Mouse (Mus musculus) ovary, postnatal 36 days (tissue): Measurements from ENCODE around the gene Arhgef7.

ENCODE experiments used
- DNase-seq: peaks from one replicate; pipeline ENCODE4 v3.0.0; 2022; ENCODE audit warnings: low spot score, mixed read lengths

Gene Arhgef7

DNA sequence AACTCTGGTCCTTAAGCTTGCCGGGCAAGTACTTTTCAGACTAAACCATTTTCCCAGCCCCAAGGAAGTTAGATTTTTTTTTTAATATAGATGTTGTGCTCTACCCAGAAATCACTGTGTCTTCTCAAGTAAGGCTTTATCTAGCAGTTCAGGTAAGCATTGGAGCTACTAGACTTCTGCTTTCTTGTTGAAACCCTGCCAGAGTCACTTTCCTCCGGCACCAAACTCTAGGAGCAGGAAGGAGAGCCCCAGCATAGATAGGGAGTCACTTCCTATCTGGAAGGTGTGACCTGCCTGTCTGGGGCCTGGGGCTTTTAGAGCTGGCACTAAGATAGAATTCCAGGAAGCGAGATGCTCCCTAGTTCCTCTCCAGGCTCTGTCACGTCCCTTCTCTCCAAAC lies 10.3 kb upstream of the Arhgef7 start:
- DNase-seq, result no peak

DNA sequence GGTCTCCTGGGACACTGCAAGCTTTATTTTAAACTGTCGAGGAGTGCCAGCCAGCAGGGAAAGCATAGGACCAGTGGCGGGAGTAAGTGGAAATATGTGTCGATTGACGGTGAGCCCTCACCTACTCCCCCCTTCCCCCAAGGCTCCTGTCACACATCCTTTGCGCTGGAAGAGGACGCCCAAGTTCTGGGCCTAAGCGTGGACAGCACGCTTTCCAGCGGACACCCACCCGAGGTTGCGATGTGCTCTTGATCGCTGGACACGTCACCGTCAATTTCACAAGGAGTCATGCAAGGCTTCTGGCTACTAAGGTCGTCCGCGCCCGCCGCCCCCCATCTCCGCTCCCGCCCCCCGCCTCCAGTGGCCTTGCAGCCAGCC lies 259 bp upstream of the Arhgef7 start:
- no peak for DNase-seq

DNA sequence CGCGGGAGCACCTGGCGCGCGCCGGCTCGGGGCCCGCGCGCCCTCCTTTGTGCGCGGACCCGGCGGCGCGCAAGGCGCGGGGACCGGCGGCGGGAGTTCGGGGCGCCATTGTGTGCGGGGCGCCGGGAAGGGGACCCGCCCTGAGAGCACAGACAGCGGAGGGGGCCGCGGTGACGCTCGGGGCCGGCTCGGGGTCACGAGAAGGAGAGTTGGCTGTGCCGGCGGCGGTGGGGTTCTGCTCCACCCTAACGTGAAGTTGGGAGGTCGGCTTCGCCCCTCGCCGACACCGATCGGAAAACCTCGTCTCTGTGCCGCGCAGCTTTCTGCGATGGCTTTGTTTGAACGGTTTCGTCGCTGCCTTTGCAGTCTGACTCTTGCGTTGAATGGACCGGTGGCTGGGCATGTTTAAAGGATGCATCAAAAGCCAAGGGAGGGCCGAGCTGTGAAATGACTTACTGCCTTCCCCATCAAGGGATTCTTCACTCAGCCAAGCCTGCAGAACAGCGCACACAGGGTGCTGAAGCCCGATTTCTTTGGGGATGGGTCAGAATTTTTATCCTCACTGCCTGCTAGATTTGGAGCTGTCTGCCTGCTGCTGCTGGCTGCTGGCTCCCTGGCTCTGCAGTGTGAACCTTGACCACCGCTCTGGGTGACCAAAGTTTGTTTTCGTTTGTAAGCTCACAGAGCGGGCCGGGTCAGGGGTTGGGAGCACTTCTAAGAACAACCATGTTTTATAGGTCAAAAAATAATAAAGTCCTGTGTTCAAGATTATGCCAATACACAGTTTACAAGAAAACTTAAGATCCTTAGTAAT lies 1.2 kb downstream of the Arhgef7 start:
- no peak for DNase-seq

DNA sequence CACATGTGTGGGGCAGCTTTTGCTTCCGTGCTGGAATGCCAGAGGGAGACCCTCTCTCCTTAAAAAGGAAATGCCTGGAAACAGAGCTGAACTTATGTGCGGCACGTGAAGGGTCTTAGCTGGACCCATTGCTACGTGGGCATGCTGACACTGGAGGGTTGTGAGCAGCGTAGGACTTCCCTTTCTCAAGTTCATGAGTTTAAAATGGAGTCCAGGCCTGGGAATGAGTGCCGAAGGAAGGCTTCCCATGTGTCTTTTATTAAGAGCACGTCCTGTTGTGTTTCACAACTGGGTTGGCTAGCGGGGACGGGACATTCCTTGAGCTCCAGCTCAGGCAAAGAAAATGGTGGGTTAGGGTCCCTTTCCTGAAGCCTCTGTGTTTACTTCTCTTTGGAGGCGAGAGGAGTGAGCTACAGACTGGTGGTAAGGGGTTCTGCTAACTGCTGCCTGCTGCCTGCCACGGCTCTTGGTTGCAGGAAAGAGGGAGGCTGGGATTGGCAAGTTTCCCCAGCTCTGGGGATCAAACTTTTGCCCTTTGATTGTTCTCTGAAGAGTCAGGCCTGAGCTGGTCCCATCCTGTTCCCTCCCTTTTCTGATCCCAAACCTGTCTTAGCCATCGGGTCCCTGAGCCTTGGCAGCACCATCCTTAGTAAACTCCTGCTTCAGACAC lies 2.9 kb downstream of the Arhgef7 start:
- DNase-seq, result no peak

DNA sequence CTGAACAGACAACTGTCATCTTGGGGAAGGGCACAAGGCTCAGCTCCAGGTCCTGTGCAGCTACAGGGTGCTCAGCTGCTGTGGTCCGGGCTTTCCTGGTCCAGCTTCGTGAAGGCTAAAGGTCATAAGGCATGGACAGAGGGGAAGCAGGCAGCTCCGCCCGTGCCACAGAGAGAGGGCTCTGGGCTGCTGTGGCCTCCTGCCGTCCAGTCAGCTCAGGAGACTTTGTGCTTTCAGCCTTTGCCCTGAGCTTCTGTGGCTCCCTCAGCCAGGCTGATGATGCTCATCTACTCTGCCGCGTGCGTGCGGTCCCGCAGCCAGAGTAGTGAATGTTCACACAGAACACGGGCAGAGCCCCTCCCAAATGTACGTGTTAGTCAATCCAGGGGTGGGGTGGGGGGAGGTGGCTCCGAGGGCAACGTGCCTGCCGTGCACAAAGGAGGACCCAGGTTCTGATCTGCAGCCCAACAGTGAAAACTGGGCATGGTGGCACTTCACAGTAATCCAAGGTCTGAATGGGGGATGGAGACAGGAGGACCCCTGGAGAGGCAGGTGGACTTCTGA lies 8.2 kb downstream of the Arhgef7 start:
- DNase-seq, result no peak

DNA sequence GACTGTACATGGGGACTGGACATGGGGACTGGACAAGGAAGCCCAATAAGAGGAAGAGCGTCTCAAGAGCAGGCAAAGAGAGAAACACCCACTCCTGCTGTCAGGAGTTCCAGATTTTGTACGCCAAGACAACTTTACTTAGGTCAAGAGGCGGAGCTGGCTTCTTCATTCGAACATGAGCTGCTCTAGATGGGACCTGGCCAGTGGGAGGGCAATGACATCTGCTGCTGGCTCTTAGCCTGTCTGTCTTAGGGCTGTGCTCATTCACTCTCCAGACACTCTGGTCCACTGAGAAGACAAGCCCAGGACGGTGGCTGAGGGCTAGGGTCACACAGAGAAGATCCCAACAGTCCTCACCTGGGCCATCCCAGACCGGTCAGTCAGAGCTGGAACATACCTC lies 9.6 kb downstream of the Arhgef7 start:
- no peak for DNase-seq

DNA sequence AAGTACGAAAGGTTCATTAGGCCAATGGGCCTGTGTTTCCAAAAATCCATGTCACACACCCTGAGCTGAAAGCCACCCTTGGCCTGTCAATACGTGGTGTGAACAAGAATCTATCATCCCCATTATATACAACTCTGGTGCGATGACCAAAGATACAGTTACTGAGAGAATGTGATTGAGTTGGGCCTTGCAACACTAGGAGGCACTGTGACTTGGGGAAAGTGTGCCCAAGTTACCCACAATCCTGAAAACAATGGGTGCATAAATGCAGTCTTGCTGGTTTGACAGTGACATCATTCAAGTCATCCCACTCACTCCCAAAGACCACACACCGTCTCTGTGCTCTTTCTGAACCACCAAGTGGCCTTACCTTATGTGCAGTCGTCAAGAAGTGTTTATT lies 11.6 kb downstream of the Arhgef7 start:
- DNase-seq, result no peak

DNA sequence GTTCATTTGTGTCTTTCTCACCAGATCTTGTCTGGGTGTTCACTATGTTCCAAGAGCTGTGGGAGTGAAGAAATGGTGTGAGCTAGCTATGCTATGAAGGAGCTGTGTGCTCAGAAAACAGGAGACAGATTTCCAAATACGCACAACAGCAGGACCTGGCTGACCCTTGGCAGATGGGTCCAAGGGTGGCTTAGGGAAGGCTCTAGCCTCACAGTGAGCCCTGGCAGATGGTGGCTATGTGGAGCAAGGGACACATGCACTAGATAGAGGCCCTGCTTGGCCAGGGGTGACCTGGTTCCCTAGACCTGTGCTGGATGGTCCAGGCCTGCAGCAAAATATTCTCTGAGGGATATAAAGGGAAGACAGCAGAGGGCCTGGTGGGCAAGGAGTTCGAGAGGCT lies 13.3 kb downstream of the Arhgef7 start:
- no peak for DNase-seq

DNA sequence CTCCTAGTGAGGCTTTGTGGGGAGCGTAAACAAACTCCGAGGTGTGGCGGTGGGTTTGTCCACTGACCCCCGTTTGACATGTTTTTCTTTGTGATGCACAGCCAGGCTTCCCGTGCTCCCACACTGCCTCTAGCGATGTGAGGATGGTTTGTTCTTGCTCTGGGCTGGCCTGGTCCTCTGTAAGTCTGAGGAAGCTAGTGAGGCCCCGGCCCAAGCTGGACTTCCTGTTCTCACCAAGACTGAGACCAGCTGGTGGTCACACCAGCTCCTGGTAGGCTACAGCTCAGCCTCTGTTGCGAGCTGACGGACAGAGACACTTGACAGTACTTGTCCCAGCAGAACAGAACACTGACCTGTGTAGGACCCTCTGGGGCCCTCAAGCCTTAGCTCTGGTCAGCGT lies 16.1 kb downstream of the Arhgef7 start:
- DNase-seq, result no peak

DNA sequence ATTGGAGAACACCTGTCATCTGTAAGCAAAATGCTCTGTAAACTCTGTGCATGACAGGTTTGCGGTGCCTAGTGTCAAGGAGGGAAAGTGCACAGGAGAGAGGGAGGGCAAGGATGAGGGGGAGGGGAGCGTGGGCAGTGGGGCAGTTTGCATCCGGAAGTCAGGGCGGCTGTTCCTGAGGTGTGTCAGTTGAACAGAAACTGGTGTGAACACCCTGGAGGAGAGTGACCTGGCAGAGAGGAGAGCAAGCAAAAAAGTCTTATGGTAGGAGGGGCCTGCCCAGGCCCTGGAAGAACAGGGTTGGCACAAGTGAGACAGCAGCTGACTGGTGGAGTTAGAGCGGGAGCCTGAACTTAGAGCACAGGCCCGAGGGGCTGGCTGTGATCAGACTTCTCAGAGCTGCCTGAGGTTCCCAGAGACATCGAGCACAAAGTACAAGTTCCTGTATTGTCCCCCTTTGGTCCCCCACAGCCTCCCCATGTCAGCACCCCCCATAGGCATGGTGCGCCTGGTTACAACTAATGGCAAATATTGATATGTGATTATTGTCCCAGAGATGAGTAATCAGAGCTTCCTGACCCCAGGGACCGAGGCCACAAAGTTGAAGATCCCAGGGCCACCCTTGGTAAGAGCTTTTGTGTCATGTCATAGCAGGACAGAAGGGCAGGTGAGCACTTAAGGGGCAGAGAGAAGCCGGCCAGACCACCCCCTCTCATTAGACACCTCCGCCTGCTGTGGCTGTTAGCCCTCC lies 19.5 kb downstream of the Arhgef7 start:
- no peak for DNase-seq

DNA sequence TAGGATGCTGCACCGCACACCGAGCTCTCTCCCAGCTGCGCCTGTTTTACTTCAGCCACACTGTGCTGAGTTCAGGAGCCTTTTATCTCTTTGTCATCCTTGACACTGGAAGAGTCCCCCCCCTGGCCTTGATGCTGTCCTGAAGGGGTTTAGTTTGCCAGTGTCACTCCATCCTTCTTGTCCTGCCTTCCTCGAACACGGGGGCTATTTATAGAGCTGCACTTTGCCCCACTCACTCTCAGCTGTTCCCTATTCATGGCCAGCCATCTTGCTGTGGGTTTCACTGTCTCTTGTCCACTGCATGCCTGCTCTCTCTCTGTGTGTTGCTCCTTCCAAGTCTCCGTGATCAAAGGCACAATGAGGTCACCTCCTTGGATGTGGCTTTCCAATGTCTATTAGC lies 22.0 kb downstream of the Arhgef7 start:
- DNase-seq, result no peak

DNA sequence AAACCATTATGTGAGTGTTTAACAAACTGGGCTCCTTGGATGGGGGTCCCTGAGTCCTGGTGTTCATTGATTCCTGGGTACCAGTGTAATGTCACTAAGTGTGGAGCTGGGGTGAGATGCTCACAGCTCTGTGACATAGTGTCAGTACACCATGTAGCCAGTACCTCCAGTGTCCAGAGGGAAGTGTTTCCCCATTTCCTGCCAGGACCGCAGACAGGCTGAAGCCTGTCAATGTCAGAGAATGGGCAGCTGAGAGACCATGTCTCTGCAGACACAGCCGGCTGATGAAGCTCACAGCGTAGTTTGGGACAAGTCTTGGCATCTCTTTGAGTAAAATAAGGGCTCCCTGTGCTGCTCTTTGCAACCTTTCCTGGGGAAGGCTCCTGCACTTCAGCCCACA lies 24.8 kb downstream of the Arhgef7 start:
- no peak for DNase-seq

DNA sequence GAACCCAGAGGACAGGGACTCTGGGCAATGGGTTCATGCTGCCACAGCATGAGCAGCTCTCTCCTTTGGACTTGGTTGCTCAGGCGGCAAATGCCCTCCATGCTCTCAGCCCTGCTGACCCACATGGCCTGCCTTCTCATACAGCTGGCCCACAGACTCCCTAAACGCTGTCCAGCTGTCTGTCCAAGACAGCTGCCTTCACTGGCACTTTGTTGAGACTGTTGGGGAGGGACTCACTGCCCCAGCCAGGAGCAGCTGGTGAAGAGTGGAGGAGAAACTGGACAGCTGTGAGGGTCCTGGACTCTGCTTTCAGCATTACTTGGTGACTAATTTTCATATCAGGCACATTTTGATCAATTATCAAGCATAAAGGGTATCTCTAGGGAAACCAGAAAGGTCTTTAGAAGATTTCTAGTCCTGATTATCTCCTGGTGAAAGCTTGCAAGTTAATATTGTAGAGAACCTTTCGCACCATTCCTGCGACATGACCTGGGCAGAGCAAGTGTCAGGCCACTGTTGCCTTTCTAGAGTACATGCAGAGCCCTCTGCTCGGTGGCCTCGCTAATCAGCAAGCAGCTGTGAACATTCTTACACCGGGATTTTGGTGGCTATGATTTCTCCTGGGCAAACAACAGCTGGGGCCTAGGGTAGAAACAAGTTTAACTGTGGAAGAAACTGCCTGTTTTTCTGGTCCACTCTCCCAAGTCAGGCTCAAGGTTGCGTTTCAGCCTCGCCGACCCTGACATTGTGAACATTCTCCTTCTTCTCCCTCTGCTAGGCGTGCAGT lies 25.8 kb downstream of the Arhgef7 start:
- peak; percentile 44 for DNase-seq

DNA sequence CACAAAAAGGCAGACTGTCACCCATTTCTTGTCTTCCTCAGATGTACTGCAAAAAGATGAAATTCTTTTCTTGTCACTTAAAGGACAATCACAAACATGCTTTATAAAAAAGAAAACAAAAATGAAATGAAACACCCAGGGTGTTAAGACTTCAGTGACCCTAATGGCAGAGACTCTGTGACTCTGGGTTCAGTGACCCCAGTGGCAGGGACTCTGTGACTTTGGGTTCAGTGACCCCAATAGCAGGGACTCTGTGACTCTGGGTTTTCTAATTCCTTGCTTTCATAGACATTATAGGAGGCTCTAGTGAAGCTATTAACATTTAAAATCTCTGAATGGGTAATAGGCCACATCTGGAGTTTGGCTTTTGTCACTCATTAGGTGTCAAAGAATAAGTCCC lies 27.2 kb downstream of the Arhgef7 start:
- no peak for DNase-seq

DNA sequence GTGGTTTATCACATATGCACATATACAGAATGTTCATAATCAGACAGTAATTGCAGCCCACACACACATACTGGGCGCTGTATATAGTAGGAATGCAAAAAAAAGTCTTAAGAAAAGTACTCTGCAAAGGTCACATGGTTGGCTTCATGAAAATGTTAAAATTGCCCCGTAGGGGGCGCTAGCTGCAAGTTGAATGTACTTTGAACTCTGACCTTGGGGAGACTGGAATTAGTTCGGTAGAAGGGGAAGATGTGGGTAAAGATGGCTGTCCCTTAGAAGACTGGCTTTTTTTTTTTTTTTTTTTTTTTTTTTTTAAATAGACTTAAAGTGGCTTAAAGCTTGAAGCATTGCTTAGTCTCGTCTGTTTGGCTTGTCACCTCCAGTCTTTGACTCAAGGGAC lies 28.4 kb downstream of the Arhgef7 start:
- DNase-seq, result peak; percentile 56

DNA sequence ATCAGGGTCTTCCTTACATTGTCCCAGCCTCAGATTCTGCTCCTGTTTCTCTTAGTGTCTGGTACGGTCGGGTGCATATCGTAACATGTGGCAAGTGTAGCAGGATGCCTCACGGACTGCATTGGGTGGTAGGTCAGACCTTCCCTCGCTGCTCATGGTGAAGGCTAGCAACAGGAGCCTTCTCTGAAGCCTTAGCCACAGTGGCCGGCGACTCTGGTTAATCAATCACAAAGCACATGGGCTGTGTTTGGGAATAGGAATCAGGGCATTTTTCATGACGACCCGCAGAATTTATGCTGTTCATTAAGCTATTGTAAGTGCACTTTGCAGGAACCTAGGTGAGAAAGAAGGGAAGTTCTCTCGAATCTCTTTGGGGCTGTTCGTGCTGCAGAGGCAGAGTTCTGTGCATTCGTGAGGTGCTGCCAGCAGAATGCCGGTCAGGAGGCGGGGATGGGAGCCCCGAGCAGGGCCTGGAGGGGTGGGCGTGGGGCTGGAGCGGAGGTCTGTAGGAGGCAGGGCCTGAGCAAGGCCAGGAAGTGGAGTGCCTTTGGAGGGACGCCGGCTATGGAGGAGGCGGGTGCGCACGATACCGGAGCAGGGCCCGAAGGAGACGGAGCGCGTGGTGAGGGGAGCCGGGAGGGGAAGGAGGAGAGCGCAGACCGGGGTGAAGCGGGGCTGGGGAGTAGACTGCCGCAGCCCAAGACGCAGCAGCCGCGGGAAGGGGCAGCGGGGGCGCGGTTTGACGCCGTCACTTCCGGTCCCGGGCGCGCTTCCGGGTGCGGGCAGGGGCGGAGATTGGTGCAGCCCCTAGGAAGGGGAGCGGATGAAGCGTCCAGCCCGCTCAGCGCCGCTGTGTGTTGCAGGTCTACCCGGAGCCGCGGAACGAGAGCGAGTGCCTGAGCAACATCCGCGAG lies 30.3 kb downstream of the Arhgef7 start:
- DNase-seq, result peak; percentile 92

DNA sequence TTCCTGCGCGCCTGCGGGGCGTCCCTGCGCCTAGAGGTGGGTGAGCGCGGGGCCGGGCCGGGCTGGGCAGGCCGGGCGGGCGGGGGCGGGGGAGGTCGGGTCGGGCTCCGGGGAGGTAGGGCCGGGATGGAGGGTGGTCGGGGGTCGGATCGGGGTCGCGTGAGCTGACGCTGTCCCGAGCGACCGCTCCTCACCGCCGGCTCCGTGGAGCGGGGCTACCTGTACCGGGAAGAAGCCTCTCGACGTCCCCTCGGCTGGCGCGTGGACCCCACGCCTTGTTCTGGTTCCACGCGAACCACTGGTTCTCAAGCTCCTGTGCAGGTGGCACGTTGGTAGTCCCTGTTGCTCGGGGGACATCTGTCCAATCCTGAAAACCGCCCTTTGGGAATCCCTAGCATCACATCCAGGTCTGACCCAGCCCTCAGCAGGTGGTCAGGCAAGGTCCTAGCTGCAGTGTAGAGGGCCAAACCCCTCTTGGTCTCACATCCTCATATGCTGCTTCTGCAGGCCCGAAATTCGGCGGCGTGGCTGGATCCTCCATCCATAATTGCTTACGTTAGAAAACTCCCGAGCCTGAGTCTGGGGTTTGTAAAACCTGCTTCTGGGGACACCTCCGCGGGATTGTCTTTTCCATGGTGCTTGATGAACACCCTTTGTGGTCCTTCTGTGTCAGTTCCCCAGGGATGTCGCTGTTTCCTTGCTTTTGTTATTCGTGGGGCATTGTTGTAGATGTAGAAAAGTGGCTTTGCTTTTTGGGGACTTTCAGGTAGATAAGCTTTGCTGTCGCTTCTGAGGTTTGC lies 31.2 kb downstream of the Arhgef7 start:
- no peak for DNase-seq

DNA sequence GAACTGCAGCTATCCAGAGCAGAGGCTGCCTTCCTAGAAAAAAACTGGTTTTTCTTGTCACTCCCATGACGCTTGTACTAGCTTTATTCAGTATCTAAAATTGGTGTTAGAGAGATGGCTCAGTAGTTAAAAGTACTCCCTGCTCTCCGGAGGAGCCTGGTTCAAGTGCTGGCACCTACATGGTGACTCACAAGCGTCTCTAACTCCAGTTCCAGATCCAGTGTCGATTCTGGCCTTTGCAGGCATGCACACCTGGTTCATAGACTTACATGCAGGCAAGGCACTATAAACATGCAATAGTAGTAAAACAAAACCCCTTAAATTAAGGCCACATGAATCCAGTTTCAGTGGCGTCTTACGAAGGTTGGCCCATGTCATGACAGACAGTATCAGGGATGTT lies 34.0 kb downstream of the Arhgef7 start:
- no peak for DNase-seq

DNA sequence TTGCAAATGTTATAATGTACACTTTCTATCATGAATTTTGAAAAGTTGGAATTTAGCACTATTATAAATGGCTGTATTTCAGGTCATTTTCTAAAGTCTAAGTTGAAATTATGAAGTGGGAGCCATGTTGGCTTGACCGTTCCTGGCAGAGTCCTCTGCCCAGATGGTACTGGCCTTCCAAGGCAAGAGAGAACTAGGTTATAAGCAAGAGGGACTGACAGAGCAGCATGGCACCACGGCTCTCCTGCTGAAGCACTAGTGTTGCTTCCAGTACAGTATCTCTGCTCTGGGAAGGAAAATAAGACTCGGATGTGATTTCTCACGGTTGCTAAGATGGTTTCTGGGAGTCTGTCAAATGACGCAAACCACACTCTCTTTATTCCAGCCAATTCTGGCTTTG lies 34.5 kb downstream of the Arhgef7 start:
- DNase-seq, result no peak

DNA sequence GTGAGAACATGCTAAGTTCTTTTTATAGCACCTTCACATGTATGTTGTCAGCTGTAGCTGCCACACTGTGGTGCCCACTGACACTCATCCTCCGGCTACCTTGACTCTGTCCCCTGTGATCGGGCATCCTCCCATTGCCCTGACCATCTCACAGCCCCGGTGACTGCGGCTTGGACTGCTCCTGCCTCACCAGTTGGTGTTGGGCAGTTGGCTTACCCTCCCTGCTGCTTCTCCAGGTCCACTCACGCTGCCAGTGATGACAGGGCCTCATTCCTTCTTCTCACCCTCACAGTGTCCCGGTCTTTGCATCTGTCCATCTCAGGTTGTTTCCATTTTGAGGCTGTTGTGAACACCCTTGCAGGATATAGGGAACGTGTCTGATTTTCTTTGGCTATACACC lies 35.3 kb downstream of the Arhgef7 start:
- no peak for DNase-seq
